Mouse (Mus musculus) embryonic facial prominence, embryonic 13.5 days (tissue): ENCODE results near the gene Cldn4. TPM values are rescaled to one million over a fixed set of nuclear protein-coding genes. Genes with fewer than 3 reads are reported as not detected.

ENCODE experiments used
- ATAC-seq: fragments of 200-750 bp; cut with Nextera tagmentation; 2 replicates; pipeline ENCODE4 v1.8.0; 2017; ENCODE audit warnings: low read depth; ENCODE audit not compliant: insufficient number of reproducible peaks, insufficient read depth, low FRiP score, low TSS enrichment
- H3K27ac ChIP-seq: fragments of 300-500 bp; sonication (generic); 2 replicates; pipeline ENCODE4 v1.5.1; 2015; ENCODE audit warnings: moderate library complexity, mild to moderate bottlenecking, inconsistent platforms
- H3K27me3 ChIP-seq: fragments of 300-500 bp; sonication (generic); 2 replicates; pipeline ENCODE4 v1.6.1; 2015; ENCODE audit warnings: mild to moderate bottlenecking, inconsistent platforms
- H3K36me3 ChIP-seq: fragments of 300-500 bp; sonication (generic); 2 replicates; pipeline ENCODE4 v1.6.1; 2015; ENCODE audit warnings: mild to moderate bottlenecking, inconsistent platforms
- H3K4me1 ChIP-seq: fragments of 300-500 bp; sonication (generic); 2 replicates; pipeline ENCODE4 v1.6.1; 2015; ENCODE audit warnings: inconsistent platforms
- H3K4me2 ChIP-seq: fragments of 300-500 bp; sonication (generic); 2 replicates; pipeline ENCODE4 v1.6.1; 2015; ENCODE audit warnings: moderate library complexity, mild to moderate bottlenecking, inconsistent platforms
- H3K4me3 ChIP-seq: fragments of 300-500 bp; sonication (generic); 2 replicates; pipeline ENCODE4 v1.5.1; 2015; ENCODE audit warnings: mild to moderate bottlenecking, inconsistent platforms
- H3K9ac ChIP-seq: fragments of 300-500 bp; sonication (generic); 2 replicates; pipeline ENCODE4 v1.6.1; 2015; ENCODE audit warnings: mild to moderate bottlenecking, inconsistent platforms
- H3K9me3 ChIP-seq: fragments of 300-500 bp; sonication (generic); 2 replicates; pipeline ENCODE4 v1.6.1; 2016; ENCODE audit warnings: inconsistent platforms
- WGBS: fragments of 180-500 bp; shearing (Covaris S2); methylation state at CpG from one replicate; pipeline ENCODE4 v1.1.7; 2015; ENCODE audit warnings: mixed read lengths; 5-methylcytosine and 5-hydroxymethylcytosine counted together
- polyA plus RNA-seq: library from polyadenylated mRNA; unstranded; fragments of >200 nt; fragmentation: Nextera tagmentation; extraction: Ambion mirVana; gene quantifications from 2 replicates; pipeline ENCODE4 v1.2.1, GENCODE M21; 2015

Cldn4 gene
- polyA plus RNA-seq, 1 experiment from 2014 or later = 22.9 TPM

DNA sequence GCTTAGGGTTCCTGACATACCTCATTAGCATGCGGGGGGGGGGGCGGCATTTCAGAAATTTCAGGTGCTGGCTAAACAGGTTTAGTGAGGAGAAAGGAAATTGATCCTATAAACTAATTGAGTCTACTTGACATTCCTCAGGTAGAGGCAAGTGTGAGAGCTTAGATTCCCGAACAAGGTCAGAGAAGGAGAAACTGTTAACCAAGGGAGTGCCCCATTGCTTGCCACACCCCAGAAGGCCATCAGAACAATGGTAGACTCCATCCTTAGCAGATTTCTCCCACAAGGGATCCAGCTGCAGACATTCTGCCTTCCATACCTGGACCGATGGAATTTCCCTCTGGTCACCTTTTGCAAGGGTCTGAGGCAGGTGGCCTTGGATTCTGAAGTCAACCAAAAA lies 20.0 kb downstream of the Cldn4 start:
- WGBS = 60% methylated on average over 4 of the region's 4 CpGs
- Histone ChIP-seq H3K4me1 (no peaks in the 10 kb centered on the region), H3K9ac (no peak overlapping the region), H3K9me3 (no peaks in the 10 kb centered on the region), H3K36me3 (no peaks in the 10 kb centered on the region), H3K4me3 (no peak overlapping the region), H3K27me3 (no peaks in the 10 kb centered on the region), H3K27ac (no peak overlapping the region), H3K4me2 (no peak overlapping the region)
- no peak for ATAC-seq

DNA sequence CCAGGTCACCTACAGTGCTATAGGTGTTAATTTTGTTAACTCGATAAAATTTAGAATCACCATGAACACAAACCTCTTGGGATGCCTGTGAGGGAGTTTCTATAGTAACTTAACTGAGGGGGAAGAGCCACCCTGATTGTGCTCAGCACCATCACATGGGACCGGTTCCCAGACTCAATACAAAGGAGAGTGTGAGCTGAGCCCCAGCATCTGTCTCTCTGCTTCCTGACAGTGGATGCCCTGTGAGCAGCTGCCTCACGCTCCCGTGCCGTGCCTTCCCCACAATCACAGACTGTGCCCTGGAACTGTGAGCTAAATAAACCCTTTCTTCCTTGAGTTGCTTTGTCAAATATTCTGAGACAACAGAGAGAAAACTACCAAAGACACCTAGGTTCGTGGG lies 23.6 kb downstream of the Cldn4 start:
- Histone ChIP-seq H3K9ac (no peak overlapping the region), H3K4me3 (no peak overlapping the region), H3K27me3 (0 out of 2 replicates have a peak, but pooled peaks cover 3% of the 10 kb centered on the region), H3K4me2 (no peak overlapping the region), H3K4me1 (no peaks in the 10 kb centered on the region), H3K36me3 (no peaks in the 10 kb centered on the region), H3K9me3 (no peaks in the 10 kb centered on the region), H3K27ac (no peak overlapping the region)
- no peak for ATAC-seq
- 64% methylated on average over 6 of the region's 6 CpGs for WGBS

DNA sequence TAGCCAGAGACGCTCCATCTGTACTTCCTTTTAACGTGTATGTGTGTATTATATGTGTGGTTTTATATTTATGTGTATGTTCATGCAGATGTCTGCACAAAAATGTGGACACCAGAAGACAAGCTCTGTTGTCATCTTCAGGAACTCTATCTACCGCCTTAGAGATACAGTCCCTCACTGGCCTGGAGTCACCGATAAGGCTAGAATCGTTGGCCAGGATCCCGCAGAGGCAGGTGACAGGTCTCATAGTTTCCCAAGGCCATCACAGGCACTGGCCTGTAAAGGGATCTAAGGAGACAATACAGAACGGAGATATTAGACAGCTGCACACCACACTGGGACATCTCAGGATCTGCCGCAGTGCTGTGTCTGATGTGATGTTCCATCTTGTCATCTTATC lies 25.6 kb downstream of the Cldn4 start:
- ATAC-seq = no peak
- Histone ChIP-seq H3K27me3 (0 out of 2 replicates have a peak, but pooled peaks cover 3% of the 10 kb centered on the region), H3K9me3 (no peaks in the 10 kb centered on the region), H3K4me1 (no peaks in the 10 kb centered on the region), H3K9ac (no peak overlapping the region), H3K4me2 (no peak overlapping the region), H3K36me3 (no peaks in the 10 kb centered on the region), H3K27ac (no peak overlapping the region), H3K4me3 (no peak overlapping the region)
- WGBS = 90% methylated on average over 8 of the region's 8 CpGs

DNA sequence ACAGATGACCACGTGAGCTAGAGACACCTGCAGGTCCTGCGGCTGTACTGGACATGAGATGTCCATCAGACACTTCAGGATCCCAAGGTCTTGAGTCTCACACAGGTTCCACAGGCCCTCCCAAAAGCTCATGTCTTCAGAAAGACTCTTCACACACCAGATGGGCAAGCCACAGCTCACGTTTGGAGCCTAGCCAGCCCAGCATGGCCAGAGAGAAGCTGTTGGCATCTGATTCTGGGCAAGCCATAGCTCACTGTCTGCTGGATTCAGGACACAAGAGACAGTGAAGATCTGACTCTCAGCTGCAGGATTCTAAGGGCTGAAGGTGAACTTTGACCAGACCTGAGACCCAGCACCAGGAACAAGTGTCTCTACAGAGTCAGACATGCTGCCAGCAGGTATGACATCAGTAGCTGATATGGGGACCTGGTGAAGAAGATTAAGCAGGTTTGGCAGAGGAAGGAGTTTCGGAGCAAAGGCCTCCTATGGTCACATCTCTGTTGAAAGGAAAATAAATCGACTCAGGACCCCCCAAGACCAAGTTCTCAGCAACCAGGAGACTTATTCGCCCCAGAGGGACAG lies 26.5 kb downstream of the Cldn4 start:
- Histone ChIP-seq H3K27me3 (0 out of 2 replicates have a peak, but pooled peaks cover 3% of the 10 kb centered on the region), H3K9ac (no peak overlapping the region), H3K4me3 (no peak overlapping the region), H3K9me3 (no peaks in the 10 kb centered on the region), H3K27ac (no peak overlapping the region), H3K4me1 (no peaks in the 10 kb centered on the region), H3K36me3 (no peaks in the 10 kb centered on the region), H3K4me2 (no peak overlapping the region)
- ATAC-seq = no peak
- WGBS = 75% methylated on average over 6 of the region's 6 CpGs

DNA sequence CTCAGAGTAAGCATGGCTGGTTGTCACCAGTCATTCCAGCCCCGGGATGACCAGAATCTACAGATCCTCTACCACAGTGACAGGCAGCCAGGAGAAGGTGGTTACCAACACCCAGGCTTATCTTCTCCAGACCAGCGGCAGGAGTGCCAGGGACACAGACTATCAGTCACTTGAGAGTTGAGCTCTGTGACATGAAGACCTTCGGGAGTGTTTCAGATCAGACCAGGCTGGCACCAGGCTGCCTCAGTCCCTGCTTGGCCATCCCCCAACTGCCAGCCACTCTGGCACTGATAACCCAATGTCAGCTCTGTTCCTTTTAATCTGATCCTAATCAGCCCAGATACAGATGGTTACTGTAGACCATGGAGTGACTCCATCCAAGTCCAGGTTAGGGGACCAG lies 27.6 kb downstream of the Cldn4 start:
- no peak overlapping the region for H3K4me3 ChIP-seq
- no peak overlapping the region for H3K4me2 ChIP-seq
- no peak for ATAC-seq
- H3K4me1 ChIP-seq = no peaks in the 10 kb centered on the region
- H3K27ac ChIP-seq = no peak overlapping the region
- no peaks in the 10 kb centered on the region for H3K9me3 ChIP-seq
- 88% methylated on average over 3 of the region's 3 CpGs for WGBS
- no peaks in the 10 kb centered on the region for H3K36me3 ChIP-seq
- no peak overlapping the region for H3K9ac ChIP-seq
- 0 out of 2 replicates have a peak, but pooled peaks cover 3% of the 10 kb centered on the region for H3K27me3 ChIP-seq

DNA sequence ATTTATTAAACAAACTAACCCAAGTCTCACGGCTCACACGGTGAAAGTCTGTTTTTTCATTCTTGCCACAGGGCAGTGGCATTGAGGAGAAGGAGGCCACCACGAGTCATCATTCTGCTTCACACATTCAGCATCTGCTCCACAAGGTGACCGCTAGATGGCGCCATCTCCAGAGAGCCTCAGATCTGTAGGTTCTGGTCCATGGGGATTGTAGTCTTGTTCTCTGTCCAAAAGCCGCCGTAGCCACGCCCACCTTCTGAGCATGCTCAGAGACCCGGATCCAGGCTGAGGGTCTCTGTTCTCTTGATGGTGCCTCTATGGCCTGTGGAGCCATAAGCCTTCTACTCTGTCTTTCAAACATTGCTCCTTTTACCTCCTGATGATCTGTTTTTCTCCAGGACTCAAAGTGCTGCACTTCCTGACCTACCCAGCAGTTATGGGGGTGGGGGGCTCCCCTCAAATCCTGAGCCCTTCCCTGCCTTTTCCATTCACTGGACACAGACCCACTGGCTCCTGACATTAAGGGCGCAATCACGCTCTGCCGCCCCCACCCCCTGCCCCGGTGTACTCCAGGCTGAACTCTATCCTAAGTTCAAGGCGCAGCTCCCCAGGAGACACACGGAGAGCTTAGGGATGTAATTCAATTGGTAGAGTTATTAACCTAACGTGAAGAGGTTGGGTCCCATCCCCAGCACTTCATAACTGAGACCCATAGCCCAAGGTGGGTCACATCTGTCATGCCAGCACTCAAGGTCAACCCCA lies 28.5 kb downstream of the Cldn4 start:
- Histone ChIP-seq H3K4me3 (no peak overlapping the region), H3K4me1 (no peaks in the 10 kb centered on the region), H3K9ac (no peak overlapping the region), H3K27ac (no peak overlapping the region), H3K9me3 (no peaks in the 10 kb centered on the region), H3K27me3 (0 out of 2 replicates have a peak, but pooled peaks cover 3% of the 10 kb centered on the region), H3K36me3 (no peaks in the 10 kb centered on the region), H3K4me2 (no peak overlapping the region)
- ATAC-seq = no peak
- 47% methylated on average over 16 of the region's 16 CpGs for WGBS

DNA sequence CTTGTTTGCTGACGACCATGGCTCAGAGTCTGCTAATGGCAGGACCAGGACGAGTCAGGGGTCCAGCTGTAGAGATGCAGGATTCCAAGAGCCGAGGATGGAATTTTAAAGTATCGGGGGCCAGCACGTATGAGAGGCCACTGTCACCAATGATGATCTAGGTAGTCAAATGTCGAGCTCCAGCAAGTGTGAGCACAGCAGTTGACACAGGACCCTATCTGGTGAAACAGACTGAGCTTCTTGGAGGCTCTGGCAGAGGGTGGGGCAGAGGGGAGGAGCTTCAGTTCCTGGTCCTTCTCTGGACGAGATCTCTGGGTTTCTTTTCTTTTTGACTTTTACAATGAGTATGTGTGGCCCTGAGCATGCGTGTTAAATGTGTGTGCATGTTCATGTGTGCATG lies 31.4 kb downstream of the Cldn4 start, which contains the start of gene Cldn13:
TSS of gene Cldn13 (minus strand) at position 216 of the 400 bp plus-strand sequence.
- H3K27ac ChIP-seq = no peak within 1 kb of the TSS
- H3K36me3 ChIP-seq = no peaks in the 10 kb centered on the region
- no peaks in the 10 kb centered on the region for H3K4me1 ChIP-seq
- H3K9ac ChIP-seq = no peak within 1 kb of the TSS
- H3K4me2 ChIP-seq = no peak within 1 kb of the TSS
- 79% methylated on average over 8 of the region's 8 CpGs for WGBS
- no peak within 1 kb of the TSS for H3K4me3 ChIP-seq
- 0 out of 2 replicates have a peak, but pooled peaks cover 3% of the 10 kb centered on the region for H3K27me3 ChIP-seq
- no peaks in the 10 kb centered on the region for H3K9me3 ChIP-seq
- no peak for ATAC-seq

DNA sequence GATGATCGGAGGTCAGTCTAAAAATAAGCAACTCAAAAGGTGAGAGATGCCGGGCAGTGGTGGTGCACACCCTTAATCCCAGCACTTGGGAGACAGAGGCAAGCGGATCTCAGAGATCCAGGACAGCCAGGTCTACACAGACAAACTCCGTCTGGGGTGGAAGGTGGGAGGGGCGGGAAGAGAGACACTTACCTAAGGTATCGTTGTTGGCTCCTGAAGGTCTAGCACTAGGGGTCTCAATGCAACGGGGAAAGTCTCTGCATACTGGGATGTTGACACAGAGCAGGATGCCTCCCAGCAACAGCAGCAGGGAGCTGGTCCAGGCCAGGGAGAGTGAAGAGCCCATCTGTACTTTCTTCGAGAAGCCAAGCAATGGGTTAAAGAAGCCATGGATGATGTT lies 32.2 kb downstream of the Cldn4 start:
- H3K9ac ChIP-seq = no peak overlapping the region
- no peaks in the 10 kb centered on the region for H3K9me3 ChIP-seq
- ATAC-seq = no peak
- H3K4me1 ChIP-seq = no peaks in the 10 kb centered on the region
- no peak overlapping the region for H3K27ac ChIP-seq
- no peak overlapping the region for H3K4me2 ChIP-seq
- H3K36me3 ChIP-seq = no peaks in the 10 kb centered on the region
- WGBS = 83% methylated on average over 8 of the region's 8 CpGs
- no peaks in the 10 kb centered on the region for H3K27me3 ChIP-seq
- H3K4me3 ChIP-seq = no peak overlapping the region

DNA sequence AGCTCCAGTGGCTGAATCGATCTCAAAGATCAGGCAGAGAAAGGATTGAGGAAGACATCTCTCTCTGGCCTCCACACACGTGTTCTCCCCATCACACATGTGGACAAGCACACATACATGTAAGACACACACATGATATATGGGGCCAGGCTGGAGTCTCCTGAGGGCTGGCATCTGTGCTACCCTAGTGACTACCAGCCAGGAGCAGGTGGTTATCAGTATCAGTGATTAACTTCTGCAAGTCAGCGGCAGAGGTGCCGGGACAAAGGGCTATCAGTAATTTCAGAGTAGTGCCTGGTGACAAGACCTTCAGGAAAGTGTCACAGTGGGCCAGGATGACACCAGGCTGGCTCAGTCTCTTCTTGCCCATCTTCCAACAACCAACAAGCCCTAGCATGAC lies 33.0 kb downstream of the Cldn4 start:
- H3K4me3 ChIP-seq = no peak overlapping the region
- H3K4me1 ChIP-seq = no peaks in the 10 kb centered on the region
- H3K9me3 ChIP-seq = no peaks in the 10 kb centered on the region
- H3K27ac ChIP-seq = no peak overlapping the region
- H3K9ac ChIP-seq = no peak overlapping the region
- no peak overlapping the region for H3K4me2 ChIP-seq
- H3K27me3 ChIP-seq = no peaks in the 10 kb centered on the region
- WGBS = 83% methylated on average over 4 of the region's 4 CpGs
- H3K36me3 ChIP-seq = no peaks in the 10 kb centered on the region
- no peak for ATAC-seq

DNA sequence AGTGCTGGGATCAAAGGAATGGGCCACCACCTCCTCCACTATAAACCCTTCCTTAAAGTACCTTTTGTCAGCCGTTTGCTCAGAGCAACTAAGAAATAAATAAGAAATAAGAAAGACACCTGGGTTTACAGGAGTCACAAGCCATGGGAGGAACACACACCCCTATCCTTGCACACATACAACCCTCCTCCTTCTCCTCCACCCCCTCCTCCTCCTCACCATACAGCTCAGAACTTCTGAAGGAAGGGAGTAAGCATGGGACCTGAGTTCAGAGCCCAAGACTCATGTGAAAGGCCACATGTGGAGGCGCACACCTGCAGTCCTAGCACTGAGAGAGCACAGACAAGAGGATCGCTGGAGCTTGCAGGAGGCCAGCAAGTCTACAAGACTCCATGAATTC lies 33.4 kb downstream of the Cldn4 start:
- Histone ChIP-seq H3K4me1 (no peaks in the 10 kb centered on the region), H3K4me2 (no peak overlapping the region), H3K27ac (no peak overlapping the region), H3K9me3 (no peaks in the 10 kb centered on the region), H3K36me3 (no peaks in the 10 kb centered on the region), H3K27me3 (no peaks in the 10 kb centered on the region), H3K9ac (no peak overlapping the region), H3K4me3 (no peak overlapping the region)
- 75% methylated on average over 3 of the region's 3 CpGs for WGBS
- no peak for ATAC-seq

DNA sequence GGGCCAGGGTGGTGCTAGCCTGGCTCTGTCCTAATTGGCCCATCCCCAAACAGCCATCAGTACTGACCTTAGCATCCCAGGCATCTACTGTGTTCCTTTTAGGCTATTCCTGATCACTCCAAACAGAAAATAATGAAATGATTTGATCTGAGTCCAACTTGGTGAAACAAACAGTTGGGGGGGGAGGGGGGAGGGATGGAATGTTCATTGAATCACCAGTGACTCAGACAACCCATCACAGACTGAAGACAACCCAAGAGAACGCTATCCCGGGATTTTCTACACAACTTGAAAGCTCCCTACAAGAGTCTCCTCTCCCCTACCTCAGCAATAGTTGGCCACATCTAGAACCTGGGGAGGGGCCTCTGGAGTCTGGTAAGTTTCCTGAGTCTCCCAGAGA lies 34.8 kb downstream of the Cldn4 start:
- Histone ChIP-seq H3K4me2 (no peak overlapping the region), H3K4me1 (no peaks in the 10 kb centered on the region), H3K4me3 (no peak overlapping the region), H3K27me3 (no peaks in the 10 kb centered on the region), H3K27ac (no peak overlapping the region), H3K36me3 (no peaks in the 10 kb centered on the region), H3K9ac (no peak overlapping the region), H3K9me3 (no peaks in the 10 kb centered on the region)
- 92% methylated on average over 2 of the region's 2 CpGs for WGBS
- no peak for ATAC-seq

DNA sequence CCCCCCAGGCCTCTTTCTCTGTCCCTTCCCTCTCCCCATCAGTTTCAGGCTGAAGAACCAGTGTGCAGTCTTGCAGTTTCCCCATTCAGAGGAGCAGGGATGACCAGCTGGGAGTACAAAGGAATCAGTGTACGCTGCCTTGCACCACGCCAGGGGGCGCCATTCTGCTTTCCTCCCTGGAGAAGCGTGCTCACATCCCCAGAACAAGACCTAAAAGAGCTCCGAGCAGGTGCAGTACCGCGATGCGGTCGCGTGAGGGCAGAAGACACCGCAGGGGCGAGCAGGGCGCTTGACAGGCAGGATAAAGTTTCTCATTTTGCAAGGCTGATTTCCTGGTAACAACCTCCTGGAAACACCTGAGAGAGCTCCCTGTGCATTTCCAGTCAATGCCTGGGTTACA lies 39.6 kb downstream of the Cldn4 start:
- Histone ChIP-seq H3K9me3 (no peaks in the 10 kb centered on the region), H3K4me3 (no peak overlapping the region), H3K27ac (no peak overlapping the region), H3K36me3 (no peaks in the 10 kb centered on the region), H3K4me1 (no peaks in the 10 kb centered on the region), H3K9ac (no peak overlapping the region), H3K4me2 (no peak overlapping the region), H3K27me3 (no peaks in the 10 kb centered on the region)
- 0 out of 2 replicates have a peak, but pooled peaks have one; percentile 76 for ATAC-seq
- 1% methylated on average over 13 of the region's 13 CpGs for WGBS
